Mouse (Mus musculus): Measurements from ENCODE around the gene Fgf2.

- no peak for TF ChIP-seq CTCF (IDR thresholded peaks at IDR 0.05; ENCODE audit: low read depth)
- TF ChIP-seq EP300 (IDR thresholded peaks at IDR 0.05; ENCODE audit: low read depth): no peak
These were observed 17.8 kb downstream of the Fgf2 start for GRCm38 (mm10) chr3:37365976-37366375.

Measured in heart, postnatal 0 days (tissue).